12 mouse cellular contexts compared by ENCODE assay signal in the genomic region with DNA sequence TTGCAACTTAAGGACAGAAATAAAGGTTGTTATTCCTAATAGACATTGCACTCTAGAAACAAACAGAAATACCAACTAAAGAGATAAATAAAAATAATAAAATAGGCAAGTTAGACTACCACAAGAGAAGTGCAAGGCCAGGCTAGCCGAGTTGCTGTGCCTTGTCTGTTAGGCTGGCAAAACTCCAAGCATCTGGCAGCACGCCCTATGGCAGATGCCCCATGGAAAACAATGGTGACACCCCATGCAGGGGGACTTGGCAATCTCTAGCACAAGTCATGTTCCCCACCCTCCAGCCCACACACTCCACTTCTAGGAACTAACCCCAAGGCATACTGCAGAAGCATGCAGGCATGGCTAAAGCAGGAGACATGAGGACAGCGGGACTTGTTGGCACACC. TPM values are rescaled to one million over a fixed set of nuclear protein-coding genes. Genes with fewer than 3 reads are reported as not detected.
DNase-seq lines count a peak whose midpoint lies in the region; ATAC-seq lines count a peak whose summit lies in the region.
"Had no signal": no experiment of that assay in that cellular context is flagged by ENCODE, and none has a peak within 500 bp of the region (broad histone marks: within the 10 kb centered on the region; RNA-seq: fewer than 3 reads in every experiment).

No protein-coding gene starts in this region.

- no peak overlapping the region for H3K4me3 ChIP-seq in embryonic facial prominence, embryonic 14.5 days (ENCODE audit: low read depth, low read length)
- H3K4me3 ChIP-seq in embryonic facial prominence, embryonic 10.5 days, result no peak overlapping the region
- H3K4me3 ChIP-seq: forebrain, embryonic 10.5 days had no signal

- no peak for ATAC-seq in embryonic facial prominence, embryonic 14.5 days (ENCODE audit: low read depth)

- WGBS in embryonic facial prominence, embryonic 14.5 days, result 58% methylated on average over 3 of the region's 3 CpGs
- WGBS in embryonic facial prominence, embryonic 10.5 days, result 85% methylated on average over 3 of the region's 3 CpGs

- H3K27me3 ChIP-seq in embryonic facial prominence, embryonic 14.5 days (replicated peaks; ENCODE audit: control insufficient read depth, insufficient read depth, low read length), result no peaks in the 10 kb centered on the region
- peaks cover 12% of the 10 kb centered on the region; the same call in 1 of the 2 replicates for H3K27me3 ChIP-seq in embryonic facial prominence, embryonic 10.5 days (replicated peaks; ENCODE audit: low read depth, poor library complexity, severe bottlenecking)

- H3K4me2 ChIP-seq in embryonic facial prominence, embryonic 14.5 days (ENCODE audit: low read depth, low read length), result no peak overlapping the region
- H3K4me2 ChIP-seq: midbrain, embryonic 11.5 days had no signal

- H3K27ac ChIP-seq in embryonic facial prominence, embryonic 14.5 days (replicated peaks; ENCODE audit: low read depth, low read length), result no peak overlapping the region
- no peak overlapping the region for H3K27ac ChIP-seq in embryonic facial prominence, embryonic 10.5 days (replicated peaks)
- H3K27ac ChIP-seq: forebrain, embryonic 10.5 days had no signal

- no peaks in the 10 kb centered on the region for H3K9me3 ChIP-seq in embryonic facial prominence, embryonic 14.5 days (ENCODE audit: control insufficient read depth, low read length)
- H3K9me3 ChIP-seq in embryonic facial prominence, embryonic 10.5 days, result no peaks in the 10 kb centered on the region
- H3K9me3 ChIP-seq: forebrain, embryonic 10.5 days had no signal

- no peak overlapping the region for H3K9ac ChIP-seq in embryonic facial prominence, embryonic 14.5 days (ENCODE audit: low read depth, low read length)

- DNase-seq in embryonic facial prominence, embryonic 14.5 days (ENCODE audit: low spot score), result peak; percentile 44
- no peak for DNase-seq in embryonic facial prominence, embryonic 10.5 days (ENCODE audit: low spot score)
- peak; percentile 63 for DNase-seq in layer of hippocampus, adult 11-12 months (ENCODE audit: low spot score)
- no peak for DNase-seq in layer of hippocampus, adult 9-10 months (ENCODE audit: low spot score)
- DNase-seq in adrenal gland, adult 2 months, result peak; percentile 72
- peak; percentile 84 to 89 for DNase-seq in cerebellum, postnatal 25 days
- no peak for DNase-seq in urinary bladder, postnatal 36 days (ENCODE audit: low spot score in 2 of 2)
- no peak for DNase-seq in gastrocnemius, adult 8-10 months (ENCODE audit: low spot score in 2 of 2)

- H3K4me1 ChIP-seq in embryonic facial prominence, embryonic 14.5 days (ENCODE audit: control insufficient read depth, insufficient read depth, low read length), result peaks cover 17% of the 10 kb centered on the region
- H3K4me1 ChIP-seq in embryonic facial prominence, embryonic 10.5 days, result peaks cover 32% of the 10 kb centered on the region

- H3K36me3 ChIP-seq in embryonic facial prominence, embryonic 14.5 days (ENCODE audit: control insufficient read depth, insufficient read depth, low read length), result no peaks in the 10 kb centered on the region
- H3K36me3 ChIP-seq in embryonic facial prominence, embryonic 10.5 days (replicated peaks), result no peaks in the 10 kb centered on the region
- H3K36me3 ChIP-seq: forebrain, embryonic 10.5 days had no signal

RNA-seq across cellular contexts. Expression of gene Dpysl4, which starts 47.6 kb away (rescaled TPM):
- 19.8 and 28.3 TPM in 2 replicates for polyA plus RNA-seq in embryonic facial prominence, embryonic 14.5 days (2014; fragmentation: Nextera tagmentation; extraction: Ambion mirVana)
- 63.8 and 64.4 TPM in 2 replicates for polyA plus RNA-seq in embryonic facial prominence, embryonic 10.5 days (2016; fragmentation: Nextera tagmentation; extraction: Ambion mirVana)
- 1 to 10 TPM; 1.4 to 2.8 TPM for total RNA-seq in adrenal gland, adult 2 months (2021)
- 0.67 and 0.73 TPM in 2 replicates for polyA plus RNA-seq in adrenal gland, adult 2 months (2012; rRNA removed)
- total RNA-seq in gastrocnemius, adult 8-10 months (2022), result under 1 TPM in 2 of 4 experiments, not detected in 2; 0.11 to 0.12 TPM
- total RNA-seq: hematopoietic stem cell, adult 5-6 weeks; neutrophil, adult 5-6 weeks had no signal

Comparison
In these comparisons a context has a peak if more than half of its experiments do, and no peak if none do; other contexts are left out.
1. DNase-seq: peak in embryonic facial prominence, embryonic 14.5 days (single experiment), layer of hippocampus, adult 11-12 months (single experiment), adrenal gland, adult 2 months (single experiment) and cerebellum, postnatal 25 days (2 of 2); none in embryonic facial prominence, embryonic 10.5 days (single experiment), layer of hippocampus, adult 9-10 months (single experiment), urinary bladder, postnatal 36 days (0 of 2) and gastrocnemius, adult 8-10 months (0 of 2).
2. RNA of gene Dpysl4, which starts 47.6 kb away (polyA plus RNA-seq): 63.8 to 64.4 TPM in embryonic facial prominence, embryonic 10.5 days and 19.8 to 28.3 TPM in embryonic facial prominence, embryonic 14.5 days; 0.67 to 0.73 TPM in adrenal gland, adult 2 months; every median in the first group is over 10 times any median in the second.